ENCODE assay signal across 8 mouse cellular contexts in the genomic region with DNA sequence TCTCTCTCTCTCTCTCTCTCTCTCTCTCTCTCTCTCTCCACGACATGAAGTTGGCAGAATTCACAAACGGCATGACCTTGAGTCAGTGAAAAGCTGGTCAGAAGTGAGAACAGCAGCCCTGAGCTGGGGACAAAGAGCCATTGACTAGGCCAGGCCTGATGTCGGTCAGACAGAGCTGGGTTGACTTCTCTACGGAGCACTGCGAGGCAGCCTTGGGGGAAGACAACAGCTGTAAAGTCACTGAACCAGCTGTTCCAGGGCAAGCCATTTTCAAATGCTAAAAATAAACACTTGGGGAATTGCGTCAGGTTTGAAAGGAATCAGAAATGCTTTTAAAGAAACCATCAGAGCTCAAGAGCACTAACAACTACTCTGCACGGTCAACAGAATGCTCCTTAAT. TPM values are rescaled to one million over a fixed set of nuclear protein-coding genes. Genes with fewer than 3 reads are reported as not detected.
A peak's percentile ranks its signal among the peaks of the same experiment; 100 is the strongest.
DNase-seq lines count a peak whose midpoint lies in the region; ATAC-seq and TF ChIP-seq lines count a peak whose summit lies in the region.

No protein-coding gene starts in this region.

- no peaks in the 10 kb centered on the region for H3K4me1 ChIP-seq in midbrain, postnatal 0 days (ENCODE audit: insufficient read depth, low read length)
- peaks cover 8% of the 10 kb centered on the region for H3K4me1 ChIP-seq in midbrain, embryonic 16.5 days (ENCODE audit: control insufficient read depth, insufficient read depth, low read length)
- H3K4me1 ChIP-seq in embryonic facial prominence, embryonic 15.5 days = peaks cover 34% of the 10 kb centered on the region
- H3K4me1 ChIP-seq in stomach, embryonic 15.5 days = peaks cover 40% of the 10 kb centered on the region

- H3K9ac ChIP-seq in midbrain, postnatal 0 days (replicated peaks; ENCODE audit: low read length, poor library complexity, severe bottlenecking) = no peak overlapping the region
- no peak overlapping the region for H3K9ac ChIP-seq in midbrain, embryonic 16.5 days (ENCODE audit: low read depth, low read length)
- H3K9ac ChIP-seq in embryonic facial prominence, embryonic 15.5 days = no peak overlapping the region
- H3K9ac ChIP-seq in stomach, embryonic 15.5 days = no peak overlapping the region

- 0 out of 2 replicates have a peak overlapping the region, but pooled peaks have one; percentile 26 for H3K27ac ChIP-seq in midbrain, postnatal 0 days (ENCODE audit: low read depth, low read length)
- H3K27ac ChIP-seq in midbrain, embryonic 16.5 days (ENCODE audit: low read length) = no peak overlapping the region
- peak overlapping the region; percentile 31; the same call in 1 of the 2 replicates for H3K27ac ChIP-seq in embryonic facial prominence, embryonic 15.5 days (replicated peaks)
- peak overlapping the region; percentile 45 for H3K27ac ChIP-seq in stomach, embryonic 15.5 days

- no peak for ATAC-seq in midbrain, postnatal 0 days (ENCODE audit: low FRiP score)
- ATAC-seq in midbrain, embryonic 16.5 days = no peak
- 0 out of 2 replicates have a peak, but pooled peaks have one; percentile 40 for ATAC-seq in embryonic facial prominence, embryonic 15.5 days (ENCODE audit: insufficient number of reproducible peaks, low FRiP score, low TSS enrichment, low read depth)
- ATAC-seq in stomach, embryonic 15.5 days (ENCODE audit: insufficient read depth, low FRiP score, low read depth) = no peak; the same call in 1 of the 2 replicates
- ATAC-seq in erythroid progenitor cell, adult 5-6 weeks (replicated peaks; ENCODE audit: low FRiP score, poor library complexity, severe bottlenecking) = no peak

- no peak for TF ChIP-seq CTCF in midbrain, postnatal 0 days (IDR thresholded peaks at IDR 0.05)

- H3K27me3 ChIP-seq in midbrain, postnatal 0 days (ENCODE audit: insufficient read depth, low read length) = no peaks in the 10 kb centered on the region
- H3K27me3 ChIP-seq in midbrain, embryonic 16.5 days (ENCODE audit: control insufficient read depth, insufficient read depth, low read depth, low read length) = no peaks in the 10 kb centered on the region
- H3K27me3 ChIP-seq in embryonic facial prominence, embryonic 15.5 days = no peaks in the 10 kb centered on the region
- H3K27me3 ChIP-seq in stomach, embryonic 15.5 days (replicated peaks) = no peaks in the 10 kb centered on the region

- H3K4me3 ChIP-seq in midbrain, postnatal 0 days (ENCODE audit: low read depth, low read length) = no peak overlapping the region
- H3K4me3 ChIP-seq in midbrain, embryonic 16.5 days (ENCODE audit: low read depth, low read length) = no peak overlapping the region
- H3K4me3 ChIP-seq in embryonic facial prominence, embryonic 15.5 days (replicated peaks) = no peak overlapping the region
- H3K4me3 ChIP-seq in stomach, embryonic 15.5 days (replicated peaks) = no peak overlapping the region

- no peaks in the 10 kb centered on the region for H3K9me3 ChIP-seq in midbrain, postnatal 0 days (ENCODE audit: low read length)
- no peaks in the 10 kb centered on the region for H3K9me3 ChIP-seq in midbrain, embryonic 16.5 days (replicated peaks; ENCODE audit: control insufficient read depth, low read length, poor library complexity, severe bottlenecking)
- H3K9me3 ChIP-seq in embryonic facial prominence, embryonic 15.5 days (replicated peaks) = no peaks in the 10 kb centered on the region
- H3K9me3 ChIP-seq in stomach, embryonic 15.5 days = no peaks in the 10 kb centered on the region

- DNase-seq in midbrain, postnatal 0 days (ENCODE audit: low spot score) = no peak
- DNase-seq in heart, postnatal 4 days = peak; percentile 65
- no peak for DNase-seq in spleen, postnatal 14 days (ENCODE audit: low spot score in 2 of 2)
- DNase-seq in ovary, postnatal 14 days (ENCODE audit: low spot score) = no peak

- 56% methylated on average over 7 of the region's 7 CpGs for WGBS in midbrain, postnatal 0 days
- WGBS in midbrain, embryonic 16.5 days = 63% methylated on average over 7 of the region's 7 CpGs
- WGBS in embryonic facial prominence, embryonic 15.5 days = 13% methylated on average over 7 of the region's 7 CpGs
- WGBS in stomach, embryonic 15.5 days = 30% methylated on average over 7 of the region's 7 CpGs

- no peaks in the 10 kb centered on the region for H3K36me3 ChIP-seq in midbrain, postnatal 0 days (ENCODE audit: insufficient read depth, low read length)
- H3K36me3 ChIP-seq in midbrain, embryonic 16.5 days (ENCODE audit: control insufficient read depth, insufficient read depth, low read length) = no peaks in the 10 kb centered on the region
- no peaks in the 10 kb centered on the region for H3K36me3 ChIP-seq in embryonic facial prominence, embryonic 15.5 days
- H3K36me3 ChIP-seq in stomach, embryonic 15.5 days = no peaks in the 10 kb centered on the region

- H3K4me2 ChIP-seq in midbrain, postnatal 0 days (ENCODE audit: low read depth, low read length, poor library complexity, severe bottlenecking) = no peak overlapping the region
- no peak overlapping the region for H3K4me2 ChIP-seq in midbrain, embryonic 16.5 days (ENCODE audit: low read length)
- H3K4me2 ChIP-seq in embryonic facial prominence, embryonic 15.5 days (replicated peaks) = no peak overlapping the region
- no peak overlapping the region for H3K4me2 ChIP-seq in stomach, embryonic 15.5 days

RNA-seq across cellular contexts. Expression of gene Scarb2, which starts 13.2 kb away (rescaled TPM):
- total RNA-seq in midbrain, postnatal 0 days (2014; rRNA removed) = 139 and 160 TPM in 2 replicates
- polyA plus RNA-seq in midbrain, postnatal 0 days (2015; fragmentation: Nextera tagmentation; extraction: Ambion mirVana) = 23.8 and 25.3 TPM in 2 replicates
- 26.7 and 27.8 TPM in 2 replicates for polyA plus RNA-seq in midbrain, embryonic 16.5 days (2015; fragmentation: Nextera tagmentation; extraction: Ambion mirVana)
- polyA plus RNA-seq in embryonic facial prominence, embryonic 15.5 days (2015; fragmentation: Nextera tagmentation; extraction: Ambion mirVana) = 11.9 and 12.4 TPM in 2 replicates
- 10 to 100 TPM; 83.8 to 88.7 TPM for total RNA-seq in heart, postnatal 4 days (2021)
- polyA plus RNA-seq in stomach, embryonic 15.5 days (2015; fragmentation: Nextera tagmentation; extraction: Ambion mirVana) = 15.8 and 17.0 TPM in 2 replicates
- total RNA-seq in erythroid progenitor cell, adult 5-6 weeks (2015; ENCODE audit: low replicate concordance) = 5.9 and 11.2 TPM in 2 replicates
- 9.8 and 13.3 TPM in 2 replicates for total RNA-seq in erythroid progenitor cell, adult 5-6 weeks (2017; ENCODE audit: low replicate concordance)

RNA-seq across cellular contexts. Expression of gene Nup54, which starts 58.4 kb away (rescaled TPM):
- total RNA-seq in midbrain, postnatal 0 days (2014; rRNA removed) = 91.8 and 145 TPM in 2 replicates
- 52.1 and 52.6 TPM in 2 replicates for polyA plus RNA-seq in midbrain, postnatal 0 days (2015; fragmentation: Nextera tagmentation; extraction: Ambion mirVana)
- polyA plus RNA-seq in midbrain, embryonic 16.5 days (2015; fragmentation: Nextera tagmentation; extraction: Ambion mirVana) = 57.8 and 62.0 TPM in 2 replicates
- polyA plus RNA-seq in embryonic facial prominence, embryonic 15.5 days (2015; fragmentation: Nextera tagmentation; extraction: Ambion mirVana) = 38.9 and 40.0 TPM in 2 replicates
- 10 to 100 TPM; 29.0 to 29.2 TPM for total RNA-seq in heart, postnatal 4 days (2021)
- polyA plus RNA-seq in stomach, embryonic 15.5 days (2015; fragmentation: Nextera tagmentation; extraction: Ambion mirVana) = 42.8 and 43.5 TPM in 2 replicates
- 22.3 and 32.3 TPM in 2 replicates for total RNA-seq in erythroid progenitor cell, adult 5-6 weeks (2015; ENCODE audit: low replicate concordance)
- total RNA-seq in erythroid progenitor cell, adult 5-6 weeks (2017; ENCODE audit: low replicate concordance) = 16.3 and 19.8 TPM in 2 replicates
